Comparison of ENCODE assay signal across 15 mouse cellular contexts in genomic region chr5:75843807-75844206, GRCm38 (mm10).
"Had no signal": no experiment of that assay in that cellular context is flagged by ENCODE, and none has a peak within 500 bp of the region (broad histone marks: within the 10 kb centered on the region; RNA-seq: fewer than 3 reads in every experiment).

No protein-coding gene starts in this region.

- H3K27ac ChIP-seq: kidney, postnatal 0 days; liver, embryonic 14.5 days; midbrain, embryonic 15.5 days; neural tube, embryonic 13.5 days had no signal

- H3K9ac ChIP-seq: liver, embryonic 14.5 days; midbrain, embryonic 15.5 days; neural tube, embryonic 13.5 days had no signal

- DNase-seq: kidney, adult 11 months; kidney, adult 9 months; kidney, postnatal 36 days; layer of hippocampus, adult 9-11 months; layer of hippocampus, postnatal 36 days; left cerebral cortex, postnatal 4 days; lung, adult 2 months; lung, postnatal 36 days; right cerebral cortex, postnatal 14 days; thymus, postnatal 36 days had no signal

- H3K4me3 ChIP-seq: megakaryocyte, embryonic 14.5 days; midbrain, embryonic 15.5 days; neural tube, embryonic 13.5 days had no signal

- H3K27me3 ChIP-seq: midbrain, embryonic 15.5 days; neural tube, embryonic 13.5 days had no signal

- H3K9me3 ChIP-seq: megakaryocyte, embryonic 14.5 days; midbrain, embryonic 15.5 days; neural tube, embryonic 13.5 days had no signal

- H3K36me3 ChIP-seq: midbrain, embryonic 15.5 days; neural tube, embryonic 13.5 days had no signal
